ENCODE assay signal across 7 mouse cellular contexts in the genomic region with DNA sequence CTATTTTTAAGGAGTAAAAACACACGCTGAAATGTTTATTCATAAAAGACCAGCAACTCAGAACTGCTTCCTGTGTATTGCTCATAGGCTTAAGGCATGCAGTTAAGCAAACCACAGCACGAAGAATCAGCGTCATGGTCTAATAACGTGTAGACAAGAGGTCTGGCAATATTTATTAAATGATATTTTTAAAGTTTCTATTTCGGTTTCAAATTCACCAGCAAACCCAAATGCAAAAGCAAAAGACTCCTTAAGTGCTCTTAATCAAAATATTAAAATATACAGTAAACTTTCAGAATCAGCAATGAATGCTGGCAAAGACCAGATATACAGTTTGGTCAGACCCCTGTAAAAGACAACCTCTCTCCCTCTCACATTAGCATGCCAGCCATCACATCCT. TPM values are rescaled to one million over a fixed set of nuclear protein-coding genes. Genes with fewer than 3 reads are reported as not detected.
A peak's percentile ranks its signal among the peaks of the same experiment; 100 is the strongest.
DNase-seq lines count a peak whose midpoint lies in the region; ATAC-seq and TF ChIP-seq lines count a peak whose summit lies in the region.

No protein-coding gene starts in this region.

- H3K9ac ChIP-seq in forebrain, embryonic 14.5 days (ENCODE audit: low read length) = no peak overlapping the region
- H3K9ac ChIP-seq in liver, embryonic 13.5 days = no peak overlapping the region

- 12% methylated on average over 5 of the region's 5 CpGs for WGBS in spleen, adult 2 months
- WGBS in forebrain, embryonic 14.5 days = 85% methylated on average over 5 of the region's 5 CpGs
- WGBS in liver, embryonic 13.5 days (ENCODE audit: insufficient replicate concordance) = 44% methylated on average over 5 of the region's 5 CpGs

- ATAC-seq in forebrain, embryonic 14.5 days = no peak
- no peak for ATAC-seq in liver, embryonic 13.5 days (ENCODE audit: low read depth)

- no peaks in the 10 kb centered on the region; the same call in 1 of the 2 replicates for H3K4me1 ChIP-seq in spleen, adult 2 months (ENCODE audit: control insufficient read depth, insufficient read depth, insufficient read length)
- no peaks in the 10 kb centered on the region for H3K4me1 ChIP-seq in forebrain, embryonic 14.5 days (ENCODE audit: control insufficient read depth, insufficient read depth, low read length)
- peaks cover 15% of the 10 kb centered on the region for H3K4me1 ChIP-seq in liver, embryonic 13.5 days (replicated peaks)

- TF ChIP-seq CTCF in spleen, adult 2 months (IDR thresholded peaks at IDR 0.05; ENCODE audit: extremely low read depth, insufficient read depth, insufficient read length, insufficient replicate concordance) = no peak

- TF ChIP-seq POLR2A in spleen, adult 2 months (IDR thresholded peaks at IDR 0.05; ENCODE audit: low read depth, low read length) = no peak

- no peak for DNase-seq in spleen, adult 2 months (ENCODE audit: low read depth in 1 of 2, low spot score in 2 of 2)
- no peak for DNase-seq in spleen, adult 12 weeks (ENCODE audit: low spot score)
- DNase-seq in forebrain, embryonic 14.5 days (ENCODE audit: low spot score) = no peak
- no peak for DNase-seq in liver, embryonic 13.5 days
- DNase-seq in thymus, postnatal 36 days = no peak
- DNase-seq in gastrocnemius, postnatal 10 days = no peak
- DNase-seq in spleen, adult 18-20 months = no peak

- H3K27me3 ChIP-seq in spleen, adult 2 months (ENCODE audit: control insufficient read depth, insufficient read depth, low read length) = peaks cover 6% of the 10 kb centered on the region
- H3K27me3 ChIP-seq in forebrain, embryonic 14.5 days (replicated peaks; ENCODE audit: control insufficient read depth, insufficient read depth, low read length) = no peaks in the 10 kb centered on the region
- H3K27me3 ChIP-seq in liver, embryonic 13.5 days = peaks cover 11% of the 10 kb centered on the region

- H3K36me3 ChIP-seq in spleen, adult 2 months (ENCODE audit: control insufficient read depth, insufficient read depth, low read length) = no peaks in the 10 kb centered on the region
- H3K36me3 ChIP-seq in forebrain, embryonic 14.5 days (ENCODE audit: control insufficient read depth, insufficient read depth, low read length) = no peaks in the 10 kb centered on the region
- H3K36me3 ChIP-seq in liver, embryonic 13.5 days = no peaks in the 10 kb centered on the region

- no peak overlapping the region for H3K27ac ChIP-seq in spleen, adult 2 months (ENCODE audit: insufficient read depth, low read length)
- no peak overlapping the region for H3K27ac ChIP-seq in forebrain, embryonic 14.5 days (ENCODE audit: low read depth, low read length)
- no peak overlapping the region for H3K27ac ChIP-seq in liver, embryonic 13.5 days

- H3K9me3 ChIP-seq in forebrain, embryonic 14.5 days (replicated peaks; ENCODE audit: control insufficient read depth, low read length) = no peaks in the 10 kb centered on the region
- no peaks in the 10 kb centered on the region for H3K9me3 ChIP-seq in liver, embryonic 13.5 days (replicated peaks)

- peak overlapping the region; percentile 52 for H3K4me2 ChIP-seq in forebrain, embryonic 14.5 days (ENCODE audit: low read length)
- peak overlapping the region; percentile 82 for H3K4me2 ChIP-seq in liver, embryonic 13.5 days

- H3K4me3 ChIP-seq in spleen, adult 2 months (ENCODE audit: extremely low read depth, insufficient read depth, insufficient read length) = peak overlapping the region; percentile 59; the same call in 1 of the 2 replicates
- peak overlapping the region; percentile 61 for H3K4me3 ChIP-seq in forebrain, embryonic 14.5 days (ENCODE audit: low read depth, low read length)
- peak overlapping the region; percentile 70 for H3K4me3 ChIP-seq in liver, embryonic 13.5 days (replicated peaks)

RNA-seq across cellular contexts. Expression of gene Gnb4, which starts 1.0 kb away (rescaled TPM):
- 11.2 and 13.9 TPM in 2 replicates for polyA plus RNA-seq in spleen, adult 2 months (2012; rRNA removed)
- 73.0 and 81.5 TPM in 2 replicates for polyA plus RNA-seq in forebrain, embryonic 14.5 days (2014; fragmentation: Nextera tagmentation; extraction: Ambion mirVana)
- 10.7 and 12.2 TPM in 2 replicates for polyA plus RNA-seq in liver, embryonic 13.5 days (2015; fragmentation: Nextera tagmentation; extraction: Ambion mirVana)
- 10 to 100 TPM; 26.5 to 30.2 TPM for total RNA-seq in gastrocnemius, postnatal 10 days (2021)
